Mouse (Mus musculus): ENCODE data around the gene Pcnx2.

Pcnx2 gene

GRCm38 (mm10) chr8:125889920-125890319 is 8.2 kb downstream of the Pcnx2 start:
- no peak for DNase-seq

GRCm38 (mm10) chr8:125887549-125887948 is 10.6 kb downstream of the Pcnx2 start:
- peak; percentile 30 for DNase-seq

- DNase-seq = no peak
Observed at GRCm38 (mm10) chr8:125880447-125880846, 17.7 kb downstream of the Pcnx2 start.

- no peak for DNase-seq
Observed at GRCm38 (mm10) chr8:125873250-125873534, 24.9 kb downstream of the Pcnx2 start.

GRCm38 (mm10) chr8:125872501-125873249 is 25.4 kb downstream of the Pcnx2 start:
- no peak for DNase-seq

GRCm38 (mm10) chr8:125870821-125871321 is 27.2 kb downstream of the Pcnx2 start:
- DNase-seq = peak; percentile 30

- no peak for DNase-seq
Observed at GRCm38 (mm10) chr8:125870179-125870702, 27.9 kb downstream of the Pcnx2 start.

GRCm38 (mm10) chr8:125869739-125870138 is 28.4 kb downstream of the Pcnx2 start:
- no peak for DNase-seq

GRCm38 (mm10) chr8:125868552-125868951 is 29.6 kb downstream of the Pcnx2 start:
- DNase-seq = no peak

- no peak for DNase-seq
Observed at GRCm38 (mm10) chr8:125866125-125866524, 32.0 kb downstream of the Pcnx2 start.

- peak; percentile 46 for DNase-seq
Observed at GRCm38 (mm10) chr8:125857251-125857650, 40.9 kb downstream of the Pcnx2 start.

- no peak for DNase-seq
Observed at GRCm38 (mm10) chr8:125856160-125856559, 42.0 kb downstream of the Pcnx2 start.

- DNase-seq = peak; percentile 82
Observed at GRCm38 (mm10) chr8:125854379-125854778, 43.7 kb downstream of the Pcnx2 start.

GRCm38 (mm10) chr8:125853300-125853699 is 44.8 kb downstream of the Pcnx2 start:
- DNase-seq = peak; percentile 38

GRCm38 (mm10) chr8:125849181-125849580 is 48.9 kb downstream of the Pcnx2 start:
- DNase-seq = no peak

GRCm38 (mm10) chr8:125847842-125848241 is 50.3 kb downstream of the Pcnx2 start:
- no peak for DNase-seq

- DNase-seq = no peak
Observed at GRCm38 (mm10) chr8:125845281-125845680, 52.8 kb downstream of the Pcnx2 start.

GRCm38 (mm10) chr8:125843122-125843836 is 54.8 kb downstream of the Pcnx2 start:
- no peak for DNase-seq

GRCm38 (mm10) chr8:125842158-125842557 is 56.0 kb downstream of the Pcnx2 start:
- no peak for DNase-seq

GRCm38 (mm10) chr8:125824688-125825087 is 73.4 kb downstream of the Pcnx2 start:
- DNase-seq = no peak

GRCm38 (mm10) chr8:125823719-125824118 is 74.4 kb downstream of the Pcnx2 start:
- no peak for DNase-seq

- no peak for DNase-seq
Observed at GRCm38 (mm10) chr8:125822065-125822464, 76.1 kb downstream of the Pcnx2 start.

GRCm38 (mm10) chr8:125819797-125820196 is 78.3 kb downstream of the Pcnx2 start:
- DNase-seq = no peak

GRCm38 (mm10) chr8:125818796-125819195 is 79.3 kb downstream of the Pcnx2 start:
- no peak for DNase-seq

All from kidney, adult 11 months (tissue).